Mouse (Mus musculus): Measurements from ENCODE around the gene Mctp2. TPM values are rescaled to one million over a fixed set of nuclear protein-coding genes. Genes with fewer than 3 reads are reported as not detected.

Gene Mctp2
- total and polyA plus RNA-seq, 3 experiments = not detected

GRCm38 (mm10) chr7:72104170-72104569, 202.2 kb downstream of the Mctp2 start:
- Histone ChIP-seq H3K4me3 (ENCODE audit: control insufficient read depth in 1 of 2, insufficient read depth in 1 of 2, low read depth in 2 of 2, low read length in 2 of 2) (no peak overlapping the region), H3K4me1 (ENCODE audit: control insufficient read depth in 1 of 2, insufficient read depth in 2 of 2, low read length in 2 of 2) (no peaks in the 10 kb centered on the region), H3K9ac (ENCODE audit: control insufficient read depth, low read depth, low read length, poor library complexity, severe bottlenecking) (no peak overlapping the region), H3K36me3 (ENCODE audit: control insufficient read depth in 1 of 2, insufficient read depth in 2 of 2, low read length in 2 of 2) (no peaks in the 10 kb centered on the region), H3K27ac (ENCODE audit: control insufficient read depth, low read depth, low read length) (no peak overlapping the region), H3K79me2 (ENCODE audit: control insufficient read depth, insufficient read depth, low read length, poor library complexity) (no peaks in the 10 kb centered on the region), H3K9me3 (replicated peaks; ENCODE audit: insufficient read depth, low read length) (no peaks in the 10 kb centered on the region), H3K27me3 (ENCODE audit: control insufficient read depth in 1 of 2, insufficient read depth in 2 of 2, low read length in 2 of 2) (no peaks in the 10 kb centered on the region)
- no peak for DNase-seq (ENCODE audit: low read depth, low spot score)
- no peak for TF ChIP-seq USF2 (IDR thresholded peaks at IDR 0.05; ENCODE audit: borderline replicate concordance in 1 of 2, insufficient read depth in 1 of 2, low read depth in 1 of 2, low read length in 2 of 2)

- no peaks in the 10 kb centered on the region for H3K9me3 ChIP-seq (replicated peaks; ENCODE audit: insufficient read depth, low read length)
- H3K27me3 ChIP-seq (ENCODE audit: control insufficient read depth in 1 of 2, insufficient read depth in 2 of 2, low read length in 2 of 2) = no peaks in the 10 kb centered on the region
- DNase-seq (ENCODE audit: low read depth, low spot score) = no peak
- H3K36me3 ChIP-seq (ENCODE audit: control insufficient read depth in 1 of 2, insufficient read depth in 2 of 2, low read length in 2 of 2) = no peaks in the 10 kb centered on the region
- no peak overlapping the region for H3K4me3 ChIP-seq (ENCODE audit: control insufficient read depth in 1 of 2, insufficient read depth in 1 of 2, low read depth in 2 of 2, low read length in 2 of 2)
- H3K9ac ChIP-seq (ENCODE audit: control insufficient read depth, low read depth, low read length, poor library complexity, severe bottlenecking) = no peak overlapping the region
- no peaks in the 10 kb centered on the region for H3K79me2 ChIP-seq (ENCODE audit: control insufficient read depth, insufficient read depth, low read length, poor library complexity)
- TF ChIP-seq MYB (IDR thresholded peaks at IDR 0.05; ENCODE audit: low read depth, low read length) (no peak), MEF2A (IDR thresholded peaks at IDR 0.05; ENCODE audit: extremely low read depth, insufficient replicate concordance, low read depth, low read length, poor library complexity, severe bottlenecking) (no peak), JUND (IDR thresholded peaks at IDR 0.05; ENCODE audit: low read depth, low read length) (no peak), CHD1 (IDR thresholded peaks at IDR 0.05; ENCODE audit: low read depth, low read length) (no peak), E2F4 (IDR thresholded peaks at IDR 0.05; ENCODE audit: borderline replicate concordance, low read depth, low read length) (no peak), MXI1 (IDR thresholded peaks at IDR 0.05; ENCODE audit: low read depth, low read length) (no peak), SMC3 (IDR thresholded peaks at IDR 0.05; ENCODE audit: low read depth, low read length) (no peak)
- H3K27ac ChIP-seq (ENCODE audit: control insufficient read depth, low read depth, low read length) = no peak overlapping the region
- no peaks in the 10 kb centered on the region for H3K4me1 ChIP-seq (ENCODE audit: control insufficient read depth in 1 of 2, insufficient read depth in 2 of 2, low read length in 2 of 2)
These were observed 202.8 kb downstream of the Mctp2 start for GRCm38 (mm10) chr7:72103654-72104053.

- TF ChIP-seq RCOR1 (IDR thresholded peaks at IDR 0.05; ENCODE audit: low read depth, low read length) (no peak), MXI1 (IDR thresholded peaks at IDR 0.05; ENCODE audit: low read depth, low read length) (no peak), ZNF384 (IDR thresholded peaks at IDR 0.05; ENCODE audit: low read depth, low read length) (no peak), MEF2A (IDR thresholded peaks at IDR 0.05; ENCODE audit: extremely low read depth, insufficient replicate concordance, low read depth, low read length, poor library complexity, severe bottlenecking) (no peak), E2F4 (IDR thresholded peaks at IDR 0.05; ENCODE audit: borderline replicate concordance, low read depth, low read length) (no peak), USF2 (IDR thresholded peaks at IDR 0.05; ENCODE audit: borderline replicate concordance in 1 of 2, insufficient read depth in 1 of 2, low read depth in 1 of 2, low read length in 2 of 2) (no peak), HCFC1 (IDR thresholded peaks at IDR 0.05; ENCODE audit: low read depth, low read length) (no peak), UBTF (IDR thresholded peaks at IDR 0.05; ENCODE audit: borderline replicate concordance, insufficient read depth, low read depth, low read length) (no peak), CHD2 (IDR thresholded peaks at IDR 0.05; ENCODE audit: low read length) (no peak), NELFE (IDR thresholded peaks at IDR 0.05; ENCODE audit: low read depth, low read length) (no peak), POLR2AphosphoS5 (IDR thresholded peaks at IDR 0.05; ENCODE audit: borderline replicate concordance, low read depth, low read length) (no peak), USF1 (IDR thresholded peaks at IDR 0.05; ENCODE audit: low read depth, low read length) (no peak), ZKSCAN1 (IDR thresholded peaks at IDR 0.05; ENCODE audit: low read depth, low read length) (no peak), SIN3A (IDR thresholded peaks at IDR 0.05; ENCODE audit: low read length) (no peak), POLR2AphosphoS2 (IDR thresholded peaks at IDR 0.05; ENCODE audit: low read length) (no peak)
- no peak overlapping the region for H3K9ac ChIP-seq (ENCODE audit: control insufficient read depth, low read depth, low read length, poor library complexity, severe bottlenecking)
- no peaks in the 10 kb centered on the region for H3K36me3 ChIP-seq (ENCODE audit: control insufficient read depth in 1 of 2, insufficient read depth in 2 of 2, low read length in 2 of 2)
- H3K4me3 ChIP-seq (ENCODE audit: control insufficient read depth in 1 of 2, insufficient read depth in 1 of 2, low read depth in 2 of 2, low read length in 2 of 2) = no peak overlapping the region
- no peak for DNase-seq (ENCODE audit: low read depth, low spot score)
- H3K9me3 ChIP-seq (replicated peaks; ENCODE audit: insufficient read depth, low read length) = no peaks in the 10 kb centered on the region
- H3K27me3 ChIP-seq (ENCODE audit: control insufficient read depth in 1 of 2, insufficient read depth in 2 of 2, low read length in 2 of 2) = no peaks in the 10 kb centered on the region
- no peaks in the 10 kb centered on the region for H3K4me1 ChIP-seq (ENCODE audit: control insufficient read depth in 1 of 2, insufficient read depth in 2 of 2, low read length in 2 of 2)
- H3K27ac ChIP-seq (ENCODE audit: control insufficient read depth, low read depth, low read length) = no peak overlapping the region
- no peaks in the 10 kb centered on the region for H3K79me2 ChIP-seq (ENCODE audit: control insufficient read depth, insufficient read depth, low read length, poor library complexity)
These were observed 205.7 kb downstream of the Mctp2 start for GRCm38 (mm10) chr7:72100683-72101082.
